Mouse (Mus musculus): Measurements from ENCODE around the gene Elf1. TPM values are rescaled to one million over a fixed set of nuclear protein-coding genes. Genes with fewer than 3 reads are reported as not detected.

Elf1 gene
- polyA plus RNA-seq, 1 experiment from 2014 or later = 1.9 TPM

DNA sequence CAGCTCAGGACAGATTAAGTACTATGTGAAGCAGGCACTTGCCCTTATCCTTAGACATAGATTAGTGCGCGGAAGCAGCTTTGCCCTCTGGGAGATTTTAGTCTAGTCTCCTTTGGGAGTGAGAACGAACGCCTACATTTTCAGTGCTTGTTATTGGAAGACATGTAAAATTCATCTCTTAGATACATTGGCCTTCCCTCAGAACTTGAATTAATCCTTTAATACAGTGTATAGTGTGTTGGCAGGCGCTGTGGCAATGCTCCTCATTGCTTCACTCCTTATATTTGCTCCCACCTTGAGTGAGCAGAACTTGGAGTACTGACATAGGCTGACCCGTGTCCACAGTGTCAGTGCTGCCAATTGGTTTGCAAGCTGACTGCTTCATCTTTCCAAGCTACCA lies 127.3 kb downstream of the Elf1 start:
- Histone ChIP-seq H3K9me3 (replicated peaks; ENCODE audit: control insufficient read depth, low read length) (no peaks in the 10 kb centered on the region), H3K27ac (ENCODE audit: low read depth, low read length) (no peak overlapping the region), H3K4me2 (ENCODE audit: low read length) (no peak overlapping the region), H3K27me3 (replicated peaks; ENCODE audit: control insufficient read depth, insufficient read depth, low read length) (no peaks in the 10 kb centered on the region), H3K9ac (ENCODE audit: low read length) (no peak overlapping the region), H3K4me1 (ENCODE audit: control insufficient read depth, insufficient read depth, low read length) (no peaks in the 10 kb centered on the region), H3K4me3 (ENCODE audit: low read depth, low read length) (no peak overlapping the region), H3K36me3 (ENCODE audit: control insufficient read depth, insufficient read depth, low read length) (peaks cover 81% of the 10 kb centered on the region)
- 92% methylated on average over 6 of the region's 6 CpGs for WGBS
- ATAC-seq = no peak
- no peak for DNase-seq (ENCODE audit: low spot score)

GRCm38 (mm10) chr14:79617121-79617828 lies 136.3 kb downstream of the Elf1 start:
- ATAC-seq (peak; percentile 68; the same call in 1 of the 2 replicates), DNase-seq (ENCODE audit: low spot score) (peak; percentile 81)
- H3K4me3 ChIP-seq (ENCODE audit: low read depth, low read length) = no peak overlapping the region
- no peak overlapping the region for H3K27ac ChIP-seq (ENCODE audit: low read depth, low read length)
- H3K36me3 ChIP-seq (ENCODE audit: control insufficient read depth, insufficient read depth, low read length) = peaks cover 62% of the 10 kb centered on the region
- 82% methylated on average over 8 of the region's 8 CpGs for WGBS
- H3K4me2 ChIP-seq (ENCODE audit: low read length) = no peak overlapping the region
- no peaks in the 10 kb centered on the region for H3K27me3 ChIP-seq (replicated peaks; ENCODE audit: control insufficient read depth, insufficient read depth, low read length)
- H3K9ac ChIP-seq (ENCODE audit: low read length) = no peak overlapping the region
- H3K4me1 ChIP-seq (ENCODE audit: control insufficient read depth, insufficient read depth, low read length) = no peaks in the 10 kb centered on the region
- H3K9me3 ChIP-seq (replicated peaks; ENCODE audit: control insufficient read depth, low read length) = no peaks in the 10 kb centered on the region

DNA sequence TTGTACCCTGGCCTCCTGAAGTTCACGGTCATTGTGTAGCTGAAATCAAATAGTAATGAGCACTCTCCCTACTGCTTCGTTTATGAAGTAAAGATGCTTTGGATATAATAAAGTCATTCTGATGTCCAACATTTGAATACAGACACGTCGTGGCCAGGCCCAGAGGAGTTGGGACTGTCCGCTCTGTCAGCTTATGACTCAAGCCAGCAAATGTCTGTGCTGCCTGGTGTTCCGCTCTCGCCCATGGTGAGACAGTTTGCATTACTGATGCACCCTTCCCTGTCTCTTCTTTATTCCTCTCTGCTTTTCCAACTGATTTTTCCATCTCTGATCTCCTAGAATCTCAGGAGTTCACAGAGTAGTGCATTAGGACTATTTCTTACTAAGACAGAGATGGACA lies 138.8 kb downstream of the Elf1 start:
- Histone ChIP-seq H3K27me3 (replicated peaks; ENCODE audit: control insufficient read depth, insufficient read depth, low read length) (no peaks in the 10 kb centered on the region), H3K27ac (ENCODE audit: low read depth, low read length) (no peak overlapping the region), H3K9ac (ENCODE audit: low read length) (no peak overlapping the region), H3K4me2 (ENCODE audit: low read length) (no peak overlapping the region), H3K9me3 (replicated peaks; ENCODE audit: control insufficient read depth, low read length) (no peaks in the 10 kb centered on the region), H3K4me1 (ENCODE audit: control insufficient read depth, insufficient read depth, low read length) (no peaks in the 10 kb centered on the region), H3K4me3 (ENCODE audit: low read depth, low read length) (no peak overlapping the region), H3K36me3 (ENCODE audit: control insufficient read depth, insufficient read depth, low read length) (peaks cover 57% of the 10 kb centered on the region)
- DNase-seq (ENCODE audit: low spot score) = no peak
- no peak for ATAC-seq
- WGBS = 90% methylated on average over 7 of the region's 7 CpGs

- ATAC-seq (no peak), DNase-seq (ENCODE audit: low spot score) (no peak)
- no peak overlapping the region for H3K27ac ChIP-seq (ENCODE audit: low read depth, low read length)
- H3K36me3 ChIP-seq (ENCODE audit: control insufficient read depth, insufficient read depth, low read length) = peaks cover 61% of the 10 kb centered on the region
- H3K4me2 ChIP-seq (ENCODE audit: low read length) = no peak overlapping the region
- no peaks in the 10 kb centered on the region for H3K4me1 ChIP-seq (ENCODE audit: control insufficient read depth, insufficient read depth, low read length)
- no peaks in the 10 kb centered on the region for H3K9me3 ChIP-seq (replicated peaks; ENCODE audit: control insufficient read depth, low read length)
- WGBS = 94% methylated on average over 3 of the region's 3 CpGs
- H3K27me3 ChIP-seq (replicated peaks; ENCODE audit: control insufficient read depth, insufficient read depth, low read length) = no peaks in the 10 kb centered on the region
- no peak overlapping the region for H3K4me3 ChIP-seq (ENCODE audit: low read depth, low read length)
- H3K9ac ChIP-seq (ENCODE audit: low read length) = no peak overlapping the region
These were observed 140.1 kb downstream of the Elf1 start for GRCm38 (mm10) chr14:79621143-79621542.

Small RNAs within 50 kb of the gene (microRNA-seq; reads per million reads assigned to microRNA genes)
- not detected for gene Gm27857

Other genes starting within 250 kb of the Elf1 start
- not detected in 2 replicates for gene Zfp957, start 233.8 kb upstream of the Elf1 start, polyA plus RNA-seq (2014; fragmentation: Nextera tagmentation; extraction: Ambion mirVana)
- gene Rgcc, start 179.5 kb upstream of the Elf1 start, polyA plus RNA-seq (2014; fragmentation: Nextera tagmentation; extraction: Ambion mirVana) = 68.7 and 81.5 TPM in 2 replicates
- gene Naa16, start 90.4 kb upstream of the Elf1 start, polyA plus RNA-seq (2014; fragmentation: Nextera tagmentation; extraction: Ambion mirVana) = 22.9 TPM in 2 replicates
- 11.3 and 13.4 TPM in 2 replicates for gene Mtrf1, start 83.4 kb upstream of the Elf1 start, polyA plus RNA-seq (2014; fragmentation: Nextera tagmentation; extraction: Ambion mirVana)
- 22.9 and 28.1 TPM in 2 replicates for gene Kbtbd7, start 54.7 kb upstream of the Elf1 start, polyA plus RNA-seq (2014; fragmentation: Nextera tagmentation; extraction: Ambion mirVana)
- gene Kbtbd6, start 29.4 kb upstream of the Elf1 start, polyA plus RNA-seq (2014; fragmentation: Nextera tagmentation; extraction: Ambion mirVana) = 3.0 and 3.1 TPM in 2 replicates
- 43.9 and 48.6 TPM in 2 replicates for gene Wbp4, start 326 bp downstream of the Elf1 start, polyA plus RNA-seq (2014; fragmentation: Nextera tagmentation; extraction: Ambion mirVana)
- 134 and 149 TPM in 2 replicates for gene Sugt1, start 106.5 kb downstream of the Elf1 start, polyA plus RNA-seq (2014; fragmentation: Nextera tagmentation; extraction: Ambion mirVana)
- gene Cnmd, start 181.0 kb downstream of the Elf1 start, polyA plus RNA-seq (2014; fragmentation: Nextera tagmentation; extraction: Ambion mirVana) = 1.5 and 2.2 TPM in 2 replicates